Comparison of ENCODE assay signal across 11 mouse cellular contexts in genomic region chr9:78629991-78630390, GRCm38 (mm10). TPM values are rescaled to one million over a fixed set of nuclear protein-coding genes. Genes with fewer than 3 reads are reported as not detected.
A peak's percentile ranks its signal among the peaks of the same experiment; 100 is the strongest.
DNase-seq lines count a peak whose midpoint lies in the region; ATAC-seq lines count a peak whose summit lies in the region.
"Had no signal": no experiment of that assay in that cellular context is flagged by ENCODE, and none has a peak within 500 bp of the region (broad histone marks: within the 10 kb centered on the region; RNA-seq: fewer than 3 reads in every experiment).

No protein-coding gene starts in this region.

- DNase-seq in embryo, embryonic 9.5 days (ENCODE audit: extremely low spot score), result peak; percentile 14
- no peak for DNase-seq in embryo, embryonic 10 days (ENCODE audit: low spot score)
- DNase-seq in kidney, adult 9 months, result no peak
- DNase-seq in urinary bladder, postnatal 14 days (ENCODE audit: low spot score), result peak; percentile 24
- DNase-seq in urinary bladder, adult 2 months (ENCODE audit: low spot score), result no peak
- DNase-seq in Muller cell, postnatal 12 days (ENCODE audit: inconsistent ontology term), result no peak
- DNase-seq: gastrocnemius, postnatal 36 days; liver, embryonic 13.5 days had no signal

- peak; percentile 71; the same call in 1 of the 2 replicates for ATAC-seq in kidney, embryonic 16.5 days (ENCODE audit: low FRiP score, low TSS enrichment)
- ATAC-seq in cerebellum, adult (ENCODE audit: insufficient number of reproducible peaks, low FRiP score, low TSS enrichment), result no peak

- H3K4me1 ChIP-seq in kidney, embryonic 16.5 days (ENCODE audit: insufficient read depth, low read length), result 0 out of 2 replicates have a peak, but pooled peaks cover 6% of the 10 kb centered on the region
- H3K4me1 ChIP-seq: liver, embryonic 13.5 days; stomach, embryonic 15.5 days had no signal

- no peaks in the 10 kb centered on the region for H3K9me3 ChIP-seq in kidney, embryonic 16.5 days (ENCODE audit: low read length)
- H3K9me3 ChIP-seq: liver, embryonic 13.5 days; stomach, embryonic 15.5 days had no signal

- H3K27me3 ChIP-seq in kidney, embryonic 16.5 days (ENCODE audit: insufficient read depth, low read length), result no peaks in the 10 kb centered on the region
- H3K27me3 ChIP-seq: liver, embryonic 13.5 days; stomach, embryonic 15.5 days had no signal

- H3K4me2 ChIP-seq in kidney, embryonic 16.5 days (replicated peaks; ENCODE audit: low read depth, low read length), result peak overlapping the region; percentile 28
- H3K4me2 ChIP-seq: liver, embryonic 13.5 days; stomach, embryonic 15.5 days had no signal

- no peak overlapping the region for H3K27ac ChIP-seq in kidney, embryonic 16.5 days (ENCODE audit: low read length)
- H3K27ac ChIP-seq: liver, embryonic 13.5 days; stomach, embryonic 15.5 days had no signal

- H3K36me3 ChIP-seq in kidney, embryonic 16.5 days (ENCODE audit: insufficient read depth, low read length), result no peaks in the 10 kb centered on the region
- H3K36me3 ChIP-seq: liver, embryonic 13.5 days; stomach, embryonic 15.5 days had no signal

- WGBS in kidney, embryonic 16.5 days, result 44% methylated on average over 6 of the region's 6 CpGs

- no peak overlapping the region; the same call in 1 of the 2 replicates for H3K4me3 ChIP-seq in kidney, embryonic 16.5 days (ENCODE audit: low read length)
- H3K4me3 ChIP-seq: liver, embryonic 13.5 days; stomach, embryonic 15.5 days had no signal

- H3K9ac ChIP-seq in kidney, embryonic 16.5 days (replicated peaks; ENCODE audit: low read length), result no peak overlapping the region
- H3K9ac ChIP-seq: liver, embryonic 13.5 days; stomach, embryonic 15.5 days had no signal

RNA-seq across cellular contexts. Expression of gene Cd109, which starts 14.6 kb away (rescaled TPM):
- polyA plus RNA-seq in kidney, embryonic 16.5 days (2015; fragmentation: Nextera tagmentation; extraction: Ambion mirVana), result 6.1 and 6.9 TPM in 2 replicates
- polyA plus RNA-seq in urinary bladder, adult 2 months (2012; rRNA removed), result 3.6 and 4.0 TPM in 2 replicates

RNA-seq across cellular contexts. Expression of gene Slc17a5, which starts 42.1 kb away (rescaled TPM):
- 18.9 and 19.1 TPM in 2 replicates for polyA plus RNA-seq in kidney, embryonic 16.5 days (2015; fragmentation: Nextera tagmentation; extraction: Ambion mirVana)
- polyA plus RNA-seq in urinary bladder, adult 2 months (2012; rRNA removed), result 11.7 and 12.7 TPM in 2 replicates

Comparison
In these comparisons a context has a peak if more than half of its experiments do, and no peak if none do; other contexts are left out.
1. DNase-seq: peak in embryo, embryonic 9.5 days (single experiment) and urinary bladder, postnatal 14 days (single experiment); none in embryo, embryonic 10 days (single experiment), kidney, adult 9 months (single experiment), urinary bladder, adult 2 months (single experiment) and Muller cell, postnatal 12 days (single experiment).